Mouse (Mus musculus) megakaryocyte, embryonic 14.5 days (primary cell): ENCODE results near the gene Cd44.

Source experiments
- FLI1 ChIP-seq: IDR thresholded peaks from 2 replicates; pipeline ENCODE4 v1.6.1; 2012; ENCODE audit warnings: low read length, inconsistent platforms, mixed read lengths
- GATA1 ChIP-seq: IDR thresholded peaks from 3 replicates; pipeline ENCODE4 v1.6.1; 2012; ENCODE audit warnings: mixed read lengths, low read length, inconsistent platforms, borderline replicate concordance

DNA sequence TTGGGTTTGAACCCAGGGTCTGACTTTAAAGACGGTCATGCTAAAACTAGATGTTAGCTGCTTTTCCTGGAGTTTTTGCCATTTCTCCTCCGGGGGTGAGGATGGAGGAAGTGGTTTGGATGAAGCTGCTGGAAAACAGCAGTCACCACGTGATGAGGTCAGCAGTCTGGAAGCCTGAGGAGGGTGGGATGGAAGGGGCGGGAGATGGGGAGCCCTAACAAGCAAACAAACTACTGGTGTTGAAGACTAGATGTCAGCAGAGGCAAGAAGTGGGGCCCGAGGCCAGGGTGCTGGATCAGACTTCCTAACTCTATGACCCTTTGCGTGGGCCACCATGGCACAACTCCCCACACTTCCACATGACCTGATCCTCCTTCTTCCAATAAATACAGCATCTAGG is 96.2 kb downstream of the Cd44 start:
- TF ChIP-seq GATA1 = no peak
- TF ChIP-seq FLI1 = no peak
